Comparison of ENCODE assay signal across 12 mouse cellular contexts in genomic region chr8:90839725-90840714, GRCm38 (mm10). TPM values are rescaled to one million over a fixed set of nuclear protein-coding genes. Genes with fewer than 3 reads are reported as not detected.
DNase-seq lines count a peak whose midpoint lies in the region; ATAC-seq and TF ChIP-seq lines count a peak whose summit lies in the region.
"Had no signal": no experiment of that assay in that cellular context is flagged by ENCODE, and none has a peak within 500 bp of the region (broad histone marks: within the 10 kb centered on the region; RNA-seq: fewer than 3 reads in every experiment).

No protein-coding gene starts in this region.

- no peaks in the 10 kb centered on the region for H3K27me3 ChIP-seq in kidney, postnatal 0 days (ENCODE audit: insufficient read depth, low read length)
- no peaks in the 10 kb centered on the region for H3K27me3 ChIP-seq in E14TG2a.4 (ENCODE audit: insufficient read depth, low read length)
- no peaks in the 10 kb centered on the region for H3K27me3 ChIP-seq in limb, embryonic 15.5 days
- H3K27me3 ChIP-seq: hindbrain, embryonic 15.5 days; limb, embryonic 12.5 days; neural tube, embryonic 13.5 days had no signal

- peak; percentile 83 for DNase-seq in kidney, postnatal 0 days (ENCODE audit: low spot score)
- DNase-seq in kidney, postnatal 10 days, result no peak
- DNase-seq in NIH3T3 (ENCODE audit: low read depth), result peak; percentile 88
- DNase-seq in thymus, postnatal 25 days, result no peak
- DNase-seq in cerebellum, adult 9-11 months, result no peak
- DNase-seq: cerebellum, postnatal 14 days had no signal

- TF ChIP-seq CTCF in kidney, postnatal 0 days (IDR thresholded peaks at IDR 0.05; ENCODE audit: low read depth), result no peak
- no peak for TF ChIP-seq CTCF in E14TG2a.4 (conservative IDR thresholded peaks at IDR 0.05; ENCODE audit: low read length)

- H3K27ac ChIP-seq in kidney, postnatal 0 days, result no peak overlapping the region
- H3K27ac ChIP-seq in limb, embryonic 15.5 days, result peak overlapping the region; percentile 33; the same call in 1 of the 2 replicates
- H3K27ac ChIP-seq: forebrain, embryonic 10.5 days; hindbrain, embryonic 15.5 days; limb, embryonic 12.5 days; neural tube, embryonic 13.5 days had no signal

- no peaks in the 10 kb centered on the region for H3K9me3 ChIP-seq in kidney, postnatal 0 days (replicated peaks; ENCODE audit: low read length)
- H3K9me3 ChIP-seq in E14TG2a.4 (ENCODE audit: low read length), result no peaks in the 10 kb centered on the region
- no peaks in the 10 kb centered on the region for H3K9me3 ChIP-seq in limb, embryonic 15.5 days
- H3K9me3 ChIP-seq: forebrain, embryonic 10.5 days; hindbrain, embryonic 15.5 days; neural tube, embryonic 13.5 days had no signal

- H3K4me2 ChIP-seq in kidney, postnatal 0 days (ENCODE audit: low read length), result no peak overlapping the region
- H3K4me2 ChIP-seq in limb, embryonic 15.5 days, result no peak overlapping the region
- H3K4me2 ChIP-seq: hindbrain, embryonic 15.5 days; limb, embryonic 12.5 days; neural tube, embryonic 13.5 days had no signal

- no peak overlapping the region for H3K4me3 ChIP-seq in kidney, postnatal 0 days (replicated peaks; ENCODE audit: low read depth, low read length)
- H3K4me3 ChIP-seq in E14TG2a.4 (replicated peaks; ENCODE audit: low read length), result peak overlapping the region; percentile 60
- H3K4me3 ChIP-seq in limb, embryonic 15.5 days, result no peak overlapping the region
- H3K4me3 ChIP-seq: forebrain, embryonic 10.5 days; hindbrain, embryonic 15.5 days; limb, embryonic 12.5 days; neural tube, embryonic 13.5 days had no signal

- H3K4me1 ChIP-seq in kidney, postnatal 0 days (replicated peaks; ENCODE audit: insufficient read depth, low read length), result no peaks in the 10 kb centered on the region
- peaks cover 54% of the 10 kb centered on the region for H3K4me1 ChIP-seq in E14TG2a.4 (replicated peaks; ENCODE audit: low read depth, low read length)
- peaks cover 18% of the 10 kb centered on the region for H3K4me1 ChIP-seq in limb, embryonic 15.5 days
- H3K4me1 ChIP-seq: neural tube, embryonic 13.5 days had no signal

- no peak for ATAC-seq in kidney, postnatal 0 days (replicated peaks; ENCODE audit: low FRiP score, low read depth)
- no peak for ATAC-seq in limb, embryonic 15.5 days (ENCODE audit: insufficient number of reproducible peaks, low FRiP score, low TSS enrichment, low read depth)

- WGBS in kidney, postnatal 0 days, result 56% methylated on average over 11 of the region's 11 CpGs
- WGBS in limb, embryonic 15.5 days, result 64% methylated on average over 11 of the region's 11 CpGs

- H3K36me3 ChIP-seq in kidney, postnatal 0 days (ENCODE audit: insufficient read depth, low read length), result no peaks in the 10 kb centered on the region
- H3K36me3 ChIP-seq in E14TG2a.4 (ENCODE audit: insufficient read depth, low read length), result no peaks in the 10 kb centered on the region
- no peaks in the 10 kb centered on the region for H3K36me3 ChIP-seq in limb, embryonic 15.5 days
- H3K36me3 ChIP-seq: forebrain, embryonic 10.5 days; hindbrain, embryonic 15.5 days; limb, embryonic 12.5 days; neural tube, embryonic 13.5 days had no signal

- H3K9ac ChIP-seq in kidney, postnatal 0 days (ENCODE audit: low read depth, low read length), result no peak overlapping the region
- no peak overlapping the region for H3K9ac ChIP-seq in limb, embryonic 15.5 days
- H3K9ac ChIP-seq: hindbrain, embryonic 15.5 days; limb, embryonic 12.5 days; neural tube, embryonic 13.5 days had no signal

RNA-seq across cellular contexts. Expression of gene Chd9, which starts 11.9 kb away (rescaled TPM):
- polyA plus RNA-seq in kidney, postnatal 0 days (2015; fragmentation: Nextera tagmentation; extraction: Ambion mirVana), result 116 and 117 TPM in 2 replicates
- polyA plus RNA-seq in limb, embryonic 15.5 days (2015; fragmentation: Nextera tagmentation; extraction: Ambion mirVana), result 127 and 128 TPM in 2 replicates

RNA-seq across cellular contexts. Expression of gene Gm19935, which starts 22.8 kb away (rescaled TPM):
- 0.12 TPM in 1 of 2 replicates, not detected in the other for polyA plus RNA-seq in kidney, postnatal 0 days (2015; fragmentation: Nextera tagmentation; extraction: Ambion mirVana)
- polyA plus RNA-seq in limb, embryonic 15.5 days (2015; fragmentation: Nextera tagmentation; extraction: Ambion mirVana), result not detected in 2 replicates
- polyA plus RNA-seq: forebrain, embryonic 10.5 days; limb, embryonic 12.5 days had no signal

Comparison
In these comparisons a context has a peak if more than half of its experiments do, and no peak if none do; other contexts are left out.
1. DNase-seq: peak in kidney, postnatal 0 days (single experiment) and NIH3T3 (single experiment); none in kidney, postnatal 10 days (single experiment), thymus, postnatal 25 days (single experiment) and cerebellum, adult 9-11 months (single experiment).